Mouse (Mus musculus) naive thymus-derived CD4-positive, alpha-beta T cell, adult 2 months (primary cell): ENCODE measurements around the gene Rab2b.
"Not testable (repeated sequence)": the region's sequence is repeated elsewhere in the genome, so short reads cannot be mapped to it uniquely, and the experiment has no call there.

Source experiments
- DNase-seq: peaks from one replicate; pipeline ENCODE4 v3.0.0-alpha.2; 2011; ENCODE audit warnings: low read depth

Gene Rab2b

DNA sequence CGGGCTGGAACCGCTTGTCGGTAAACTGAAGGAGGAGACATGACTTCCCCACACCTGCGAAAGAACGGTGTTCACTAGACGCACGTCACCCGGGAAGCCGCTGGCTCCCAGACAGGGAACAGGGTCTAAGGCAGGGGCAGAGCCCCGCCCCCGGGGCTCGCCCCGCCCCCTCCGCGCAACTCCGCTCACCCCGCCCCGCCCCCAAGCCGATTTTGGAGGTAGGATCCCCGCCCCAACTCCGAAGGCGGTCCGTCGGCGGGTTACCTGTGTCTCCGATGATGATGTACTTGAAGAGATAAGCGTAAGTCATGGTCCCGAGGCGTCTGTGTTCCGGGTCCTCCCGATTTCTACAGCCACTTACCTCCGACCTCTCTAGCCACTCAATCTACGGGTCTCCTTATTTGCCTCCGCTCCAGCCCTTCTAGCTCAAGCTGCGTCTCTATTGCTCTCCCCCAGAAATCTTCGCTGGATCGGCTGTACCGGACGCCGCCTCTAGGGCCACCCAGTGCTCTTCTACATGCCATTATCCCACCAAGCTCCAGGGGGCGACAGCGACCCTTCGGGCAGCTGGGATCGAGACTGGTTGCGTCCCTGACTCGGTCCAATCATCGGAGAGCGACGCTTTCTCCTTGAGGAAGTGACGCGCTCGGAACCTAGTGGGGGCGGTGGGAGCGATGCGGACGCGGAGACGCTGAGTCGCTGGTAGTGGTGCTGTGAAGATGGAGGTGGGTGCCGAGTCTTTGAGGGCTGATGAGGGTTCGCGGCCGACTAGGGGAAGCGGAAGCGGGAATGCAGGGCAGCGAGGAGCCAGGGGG lies at the start of gene Rab2b, which contains the start of gene Tox4:
TSS of gene Rab2b (minus strand) at position 614 of the 815 bp plus-strand sequence.
TSS of gene Tox4 (plus strand) at position 215 of the 815 bp plus-strand sequence.
- DNase-seq, result peak; percentile 100

DNA sequence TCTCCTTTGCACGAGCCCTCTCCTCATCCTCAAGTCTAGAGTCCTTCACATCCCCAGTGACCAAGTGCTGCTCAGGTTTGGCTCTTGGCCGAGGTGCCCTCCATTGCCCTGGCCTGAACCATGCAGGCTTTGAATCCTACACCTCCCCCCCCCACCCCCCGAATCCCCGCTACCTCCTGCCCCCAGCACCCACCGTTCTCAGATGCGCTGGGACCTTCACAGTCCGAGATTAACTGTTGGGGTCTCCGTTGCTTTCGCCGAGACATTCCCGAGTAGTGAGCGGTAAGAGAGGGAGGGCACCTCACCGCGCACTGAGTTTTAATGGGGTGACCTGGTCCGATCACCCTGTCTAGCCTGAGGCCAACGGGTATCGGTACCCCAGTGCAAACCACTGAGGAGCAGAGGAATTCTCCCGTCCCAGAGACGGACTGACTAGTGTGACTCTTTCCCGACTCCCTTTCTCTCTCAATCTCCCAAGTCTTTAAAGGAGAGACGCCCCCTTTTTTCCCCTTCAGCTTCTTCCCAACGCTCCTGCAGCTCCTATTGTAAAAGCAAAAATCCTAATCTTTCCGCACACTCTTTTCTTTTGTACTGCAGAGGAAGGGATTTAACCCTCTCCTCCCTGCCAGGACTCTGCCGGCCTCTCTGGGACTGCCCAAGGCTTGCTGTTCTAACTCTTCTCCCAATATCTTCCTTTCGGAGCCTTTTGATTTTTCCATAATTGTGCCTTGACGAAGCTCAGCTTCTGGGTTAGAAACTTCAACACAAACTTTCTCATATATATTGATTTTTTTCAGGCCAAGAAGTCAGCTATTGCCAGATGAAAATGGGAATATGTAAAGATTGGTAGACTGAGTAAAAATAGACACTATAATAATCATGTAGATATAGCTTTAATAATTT lies 48.8 kb upstream of the Rab2b start, which contains the start of gene Sall2:
TSS of gene Sall2 (minus strand) at position 853 of the 903 bp plus-strand sequence.
- no peak for DNase-seq

DNA sequence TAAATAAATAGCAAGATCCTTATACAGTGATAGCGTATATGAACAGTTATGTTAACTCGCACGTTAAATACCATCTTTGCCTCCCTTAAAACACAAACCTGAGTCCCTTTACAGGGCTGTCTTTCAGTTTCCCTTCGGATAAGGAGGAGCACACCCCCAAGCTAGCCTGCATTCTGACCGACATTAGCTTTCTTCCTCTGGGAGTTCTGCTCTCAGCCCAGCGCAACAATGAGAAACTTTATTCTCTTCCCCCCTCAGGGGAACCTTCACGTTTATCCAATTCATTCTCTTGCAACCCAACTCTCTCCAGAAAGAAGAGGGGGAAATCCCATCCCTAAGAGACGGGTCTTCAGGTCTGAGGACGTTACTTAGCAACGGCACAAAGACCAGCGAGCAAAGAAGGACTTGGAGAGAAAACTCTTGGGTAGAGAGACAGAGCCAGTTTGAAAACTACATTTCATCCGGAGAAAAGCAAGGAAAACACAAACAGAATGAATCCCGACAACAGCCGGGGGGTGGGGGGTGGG lies 48.1 kb upstream of the Rab2b start:
- DNase-seq, result no peak

DNA sequence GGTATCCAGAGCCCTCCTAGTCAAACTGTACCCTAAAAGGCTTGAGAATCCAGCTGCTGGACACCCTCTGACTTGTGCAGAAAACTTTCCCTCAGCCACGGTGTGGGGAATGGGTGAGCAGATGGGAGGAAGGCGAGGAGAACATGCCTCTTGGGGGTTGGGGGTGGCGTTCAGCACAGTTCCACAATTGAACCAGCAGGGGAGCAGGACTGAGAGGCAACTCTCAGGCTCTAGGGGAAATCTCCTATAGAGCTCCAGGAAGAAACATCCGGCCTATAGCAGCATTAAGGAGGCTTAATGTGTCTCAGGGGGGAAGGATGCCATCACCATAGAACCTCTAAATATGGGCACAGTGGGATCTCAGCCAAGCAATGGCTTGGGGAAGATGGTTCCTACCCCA lies 46.5 kb upstream of the Rab2b start:
- no peak for DNase-seq

DNA sequence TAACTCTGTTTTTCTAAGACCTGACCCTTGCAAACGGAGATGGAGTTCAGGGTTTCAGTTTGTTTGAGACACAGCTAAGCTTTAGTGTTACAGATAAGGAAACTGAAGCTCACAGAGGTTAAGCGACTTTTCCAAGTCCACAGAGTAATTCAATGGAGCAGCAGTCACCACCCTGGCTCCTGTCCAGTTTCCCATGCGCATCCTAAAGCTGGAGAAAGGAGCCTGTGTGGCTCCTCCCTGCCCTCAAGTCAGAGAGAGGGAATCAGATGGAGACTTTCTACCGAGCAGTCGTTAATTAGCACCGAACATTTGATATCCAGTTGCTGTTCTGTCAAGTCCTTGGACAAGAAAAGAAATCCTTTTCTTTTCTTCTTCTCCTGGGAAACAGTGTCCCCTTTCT lies 40.0 kb upstream of the Rab2b start:
- no peak for DNase-seq

DNA sequence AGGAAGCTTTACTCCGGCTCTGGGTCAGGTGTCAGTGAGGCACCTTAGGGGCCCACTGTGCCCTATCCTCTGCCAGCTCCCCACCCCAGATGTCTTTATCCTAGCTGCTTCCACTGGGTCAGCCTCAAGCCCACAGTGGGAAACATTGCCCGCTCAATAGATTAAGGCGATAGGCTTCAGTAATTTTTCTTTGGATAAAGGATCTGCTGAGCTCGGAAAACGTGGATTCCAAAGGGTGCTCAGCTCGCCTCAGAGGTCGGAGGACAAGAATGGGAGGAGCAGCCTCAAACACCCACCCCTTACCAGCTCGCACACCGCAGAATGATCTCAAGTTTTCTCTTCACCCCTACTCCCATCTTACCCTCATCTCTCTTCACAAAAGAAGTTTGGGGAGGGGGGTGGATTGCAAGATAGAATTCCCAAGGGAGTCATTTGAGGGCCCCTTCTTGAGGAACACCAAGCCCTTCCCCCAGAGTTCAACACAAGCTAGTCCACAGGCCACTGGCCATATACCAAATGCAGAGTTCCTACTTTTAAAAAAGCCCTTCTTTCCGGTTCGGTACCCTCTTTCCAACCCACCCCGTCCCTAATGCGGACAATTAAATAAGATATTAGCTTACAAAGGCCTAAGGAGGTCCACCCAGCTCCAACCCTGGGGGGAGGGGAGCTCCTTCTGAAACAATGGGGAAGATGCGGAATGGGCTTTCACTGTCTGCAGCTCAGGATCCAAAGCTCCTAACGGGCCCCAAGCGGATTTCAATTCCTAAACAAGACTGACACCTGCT lies 37.3 kb upstream of the Rab2b start:
- DNase-seq, result peak; percentile 42

DNA sequence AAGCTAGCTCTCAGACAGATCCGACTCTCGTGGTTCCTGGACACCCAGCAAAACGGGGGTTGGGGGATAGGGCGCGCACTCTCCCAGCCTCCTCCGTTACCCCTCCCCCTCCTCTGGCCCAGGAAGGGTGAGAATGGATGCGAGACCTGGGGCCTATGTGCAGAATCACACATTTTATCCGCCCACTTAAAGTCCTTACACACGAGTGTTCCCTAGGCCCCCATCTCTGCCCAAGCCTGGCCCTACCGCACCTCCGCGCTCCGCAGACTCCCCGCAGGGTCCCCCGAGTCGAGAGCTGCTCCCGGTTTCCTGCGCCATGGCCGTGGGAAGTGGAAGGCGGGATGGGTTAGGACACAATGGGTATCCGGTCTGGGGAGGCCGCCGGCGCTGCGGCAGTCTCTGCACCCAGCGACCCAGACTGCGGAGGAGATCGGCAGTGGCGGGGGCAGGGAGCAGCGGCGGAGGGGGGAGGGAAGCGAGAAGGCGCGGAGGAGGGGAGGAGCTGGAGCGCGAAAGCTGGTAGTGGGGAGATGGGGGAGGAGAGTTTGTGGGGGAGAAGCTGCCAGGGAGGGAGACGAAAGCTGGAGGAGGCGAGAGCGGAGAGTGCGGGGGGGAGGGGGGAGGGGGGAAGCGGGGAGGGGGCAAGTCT lies 36.6 kb upstream of the Rab2b start:
- DNase-seq, result peak; percentile 70

DNA sequence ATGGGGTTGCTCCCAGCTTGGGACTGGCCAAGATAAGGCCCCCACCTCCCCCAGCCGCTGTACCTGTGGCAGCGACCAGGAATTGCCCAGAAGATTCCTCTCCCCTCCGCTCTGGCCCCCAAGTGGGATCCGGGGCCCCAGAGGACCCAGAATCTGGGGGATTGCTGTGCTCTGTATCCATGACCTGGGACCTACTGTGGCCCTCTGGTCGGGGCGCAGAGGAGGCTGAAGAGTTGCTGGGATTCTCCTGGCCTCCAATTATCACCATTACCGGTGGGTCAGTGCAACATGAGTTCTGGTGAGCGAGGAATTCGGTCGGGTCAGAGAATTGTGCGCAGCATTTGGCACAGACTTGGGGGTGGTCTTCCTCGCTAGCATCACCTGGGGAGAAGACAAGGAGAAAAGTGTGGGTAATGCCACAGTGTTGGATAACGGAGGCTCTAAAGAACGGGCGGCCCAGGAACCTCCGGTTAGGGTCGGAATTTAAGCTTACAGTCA lies 36.0 kb upstream of the Rab2b start:
- no peak for DNase-seq

DNA sequence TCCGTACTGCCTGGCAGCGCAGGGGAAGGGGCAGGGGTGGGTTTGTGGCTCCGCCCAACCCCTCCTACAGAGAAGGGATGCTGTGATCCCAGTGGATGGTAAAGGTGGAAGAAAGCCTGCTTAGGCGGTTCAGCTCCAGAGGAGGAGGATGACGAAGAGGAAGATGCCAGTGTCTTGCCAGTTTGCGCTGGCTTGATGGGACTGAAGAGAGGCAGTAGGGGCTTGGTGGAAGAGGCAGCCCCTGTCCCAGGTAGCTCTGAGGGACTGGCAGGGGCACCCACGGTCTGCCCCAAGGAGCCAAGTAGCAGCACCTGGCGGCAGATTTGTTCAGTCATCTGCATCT lies 35.4 kb upstream of the Rab2b start:
- DNase-seq, result no peak

DNA sequence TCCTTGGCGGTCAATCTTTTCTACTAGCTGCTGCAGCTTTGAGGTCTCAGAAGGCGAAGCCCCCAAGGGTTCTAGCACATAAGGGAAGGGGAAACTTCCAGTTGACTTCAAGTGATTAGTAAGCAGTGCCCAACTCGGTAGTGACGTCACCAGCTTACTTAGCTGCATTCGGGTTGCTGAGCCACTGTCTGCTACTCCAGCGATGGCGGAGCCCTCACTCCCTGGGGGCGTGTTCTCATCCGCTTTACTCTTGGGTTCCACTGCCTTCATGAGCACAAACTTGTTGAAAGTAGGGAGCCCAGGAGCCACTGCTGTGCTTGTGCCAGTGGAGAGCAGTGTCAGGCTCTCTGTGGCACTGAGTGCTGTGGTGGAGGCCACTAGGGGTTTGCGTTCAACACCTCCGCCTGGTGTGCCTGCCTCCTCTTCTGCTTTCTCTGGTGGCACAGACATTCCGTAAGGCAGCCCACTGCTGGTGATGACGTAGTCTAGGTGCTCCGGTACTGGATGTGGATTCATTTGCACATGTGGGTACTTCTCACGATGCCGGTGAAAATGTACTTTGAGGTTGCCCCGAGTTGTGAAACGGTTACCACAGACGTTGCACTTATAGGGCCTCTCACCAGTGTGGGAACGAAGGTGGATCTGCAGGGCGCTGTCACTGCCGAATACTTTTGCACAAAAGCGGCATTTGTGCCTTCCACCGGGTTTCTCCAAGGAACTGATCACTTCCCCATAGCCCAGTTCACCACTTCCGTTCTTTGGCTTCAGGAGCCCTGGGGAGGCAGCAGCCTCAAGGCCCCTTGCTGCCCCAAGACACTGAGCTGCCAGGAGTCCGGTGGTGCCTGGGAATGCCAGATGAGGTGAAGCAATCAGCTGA lies 34.8 kb upstream of the Rab2b start:
- no peak for DNase-seq

DNA sequence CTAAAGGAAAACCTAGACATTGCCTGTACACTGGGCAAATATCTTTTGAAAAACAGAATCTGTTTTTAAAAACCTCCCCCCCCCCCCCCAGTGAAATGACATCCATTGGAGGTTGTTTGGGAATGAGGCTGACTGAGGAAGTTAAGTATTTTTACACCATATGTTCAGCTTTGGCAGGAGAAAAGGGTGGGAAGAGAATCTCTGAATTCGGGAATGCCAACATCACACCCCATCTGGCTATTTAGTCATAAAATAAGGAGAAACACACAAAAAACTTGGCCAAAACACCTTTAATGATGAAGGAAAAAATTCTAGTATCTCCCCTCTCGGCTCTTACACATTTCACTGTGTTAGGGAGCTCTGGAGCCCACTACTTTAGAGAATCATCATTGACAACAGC lies 31.6 kb upstream of the Rab2b start:
- no peak for DNase-seq

DNA sequence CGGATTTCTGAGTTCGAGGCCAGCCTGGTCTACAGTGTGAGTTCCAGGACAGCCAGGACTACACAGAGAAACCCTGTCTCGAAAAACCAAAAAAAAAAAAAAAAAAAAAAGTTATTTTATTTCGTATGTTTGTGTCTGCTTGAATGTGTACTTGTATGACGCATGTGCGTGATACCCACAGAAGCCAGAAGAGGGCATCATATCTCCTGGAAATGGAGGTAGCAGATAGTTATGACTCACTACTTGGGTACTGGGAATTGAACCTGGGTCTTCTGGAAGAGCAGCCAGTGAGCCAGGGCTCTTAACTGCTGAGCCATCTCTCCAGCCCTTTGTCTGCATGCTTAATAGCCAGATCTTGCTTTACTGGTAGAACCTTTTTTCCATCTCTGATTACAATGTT lies 31.0 kb upstream of the Rab2b start:
- DNase-seq, result peak; percentile 41

DNA sequence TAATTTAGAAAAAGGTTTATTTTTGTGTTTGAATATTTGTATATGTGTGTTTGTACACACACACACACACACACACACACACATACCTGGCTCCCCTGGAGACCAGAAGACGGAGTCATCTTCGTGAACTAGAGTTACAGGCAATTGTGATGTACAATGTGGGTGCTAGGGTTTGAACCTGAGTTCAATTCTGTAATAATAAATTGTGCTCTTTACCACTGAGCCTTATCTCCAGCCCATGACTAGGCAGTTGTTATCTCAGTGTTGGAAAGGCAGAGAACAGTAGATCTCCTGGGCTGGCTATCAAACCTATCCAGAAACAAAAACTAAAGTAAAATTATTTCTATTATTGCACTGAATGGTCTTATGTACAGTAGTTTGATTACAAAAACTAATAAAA lies 26.8 kb upstream of the Rab2b start:
- no peak for DNase-seq

DNA sequence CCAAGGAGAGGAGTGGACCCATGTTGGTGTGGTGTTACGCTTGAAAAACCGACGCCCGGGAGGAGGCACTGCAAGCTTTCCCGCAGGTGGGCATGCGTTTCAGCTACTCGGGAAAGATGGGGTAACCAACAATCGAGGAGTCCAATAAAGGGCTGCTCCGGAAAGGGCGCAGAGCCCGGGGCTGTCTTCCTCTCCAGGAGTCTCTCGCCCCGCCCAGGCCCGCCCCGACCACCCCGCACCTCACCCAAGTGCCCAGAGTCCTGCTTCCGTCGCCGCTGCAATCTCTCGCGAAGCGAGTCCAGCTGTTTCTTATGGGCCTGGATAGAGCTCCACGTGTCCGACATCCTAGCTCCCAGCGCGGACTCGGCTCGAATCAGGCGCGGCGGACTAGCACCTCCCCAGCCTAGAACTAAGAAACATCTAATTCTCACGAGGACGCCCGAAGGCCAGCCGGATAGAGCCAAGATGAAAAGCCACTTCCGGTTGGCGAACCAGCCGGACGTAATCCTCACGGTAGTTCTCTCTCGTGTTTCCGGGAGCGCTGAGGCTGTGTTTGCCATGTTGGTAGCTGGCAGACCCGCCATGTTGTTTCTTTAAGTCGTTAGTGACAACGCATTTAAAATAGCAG lies 25.4 kb upstream of the Rab2b start, which contains the start of gene Mettl3:
TSS of gene Mettl3 (minus strand) at position 485 of the 628 bp plus-strand sequence.
- peak; percentile 93 for DNase-seq

DNA sequence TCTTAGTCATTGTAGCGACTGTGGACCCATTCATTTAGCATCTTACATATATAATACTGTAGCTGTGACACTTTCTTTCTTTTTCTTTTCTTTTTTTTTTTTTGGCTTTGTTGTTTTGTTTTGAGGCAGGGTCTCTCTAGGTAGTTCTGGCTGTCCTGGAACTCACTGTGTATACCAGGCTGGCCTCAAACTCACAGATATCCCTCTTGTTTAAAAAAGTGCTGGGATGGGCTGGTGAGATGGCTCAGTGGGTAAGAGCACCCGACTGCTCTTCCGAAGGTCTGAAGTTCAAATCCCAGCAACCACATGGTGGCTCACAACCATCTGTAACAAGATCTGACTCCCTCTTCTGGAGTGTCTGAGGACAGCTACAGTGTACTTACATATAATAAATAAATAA lies 24.2 kb upstream of the Rab2b start:
- not testable (repeated sequence) for DNase-seq

DNA sequence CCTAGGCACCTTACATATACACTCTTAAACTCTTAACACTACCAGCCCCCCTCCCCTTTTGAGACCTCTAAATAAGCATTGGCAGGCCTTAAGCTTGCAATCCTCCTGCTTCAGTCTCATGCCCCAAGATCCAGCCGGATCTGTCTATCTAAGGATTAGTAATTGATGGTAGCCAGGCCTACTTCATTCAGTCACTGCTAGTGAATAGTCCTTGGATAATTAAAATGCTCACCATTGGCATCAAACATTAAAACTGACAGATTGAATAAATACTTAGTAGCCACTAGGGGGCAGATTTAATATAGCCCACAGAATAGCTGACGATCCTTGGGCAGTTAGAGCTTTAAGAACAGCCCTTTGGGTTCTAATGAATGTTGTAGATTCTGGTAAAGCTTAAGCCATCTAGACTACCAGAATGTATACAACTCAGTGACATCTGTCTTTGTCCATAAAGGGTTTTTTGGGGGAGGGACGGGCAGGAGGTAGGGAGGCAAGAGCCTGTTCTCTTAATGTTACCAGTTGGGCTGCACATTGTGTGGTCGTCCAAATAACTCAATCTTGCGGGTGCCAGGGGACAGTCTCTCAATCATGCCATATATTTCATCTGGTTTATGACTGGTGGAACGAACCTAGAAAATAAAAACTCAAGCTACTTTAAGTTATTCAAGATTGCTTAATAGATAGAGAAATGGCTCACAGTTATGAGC lies 16.4 kb upstream of the Rab2b start:
- DNase-seq, result peak; percentile 60

DNA sequence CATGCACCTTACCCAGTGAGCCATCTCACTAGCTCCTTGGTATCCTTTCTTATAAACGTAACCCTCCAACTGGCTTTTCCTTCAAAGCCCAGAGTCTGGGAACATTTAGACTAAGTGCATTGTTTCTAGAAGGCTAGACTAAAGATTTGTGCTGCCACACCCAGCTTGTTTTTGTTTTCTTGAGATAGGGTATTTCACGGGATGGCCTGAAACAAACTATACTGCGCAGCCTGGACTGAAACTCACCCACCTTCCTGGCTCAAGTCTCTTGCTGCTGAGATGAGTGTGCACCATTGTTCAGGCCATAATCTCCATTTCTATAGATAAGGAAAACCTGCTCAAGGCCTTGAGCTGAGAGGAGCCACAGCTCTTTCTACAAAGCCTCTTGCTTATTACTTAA lies 4.8 kb upstream of the Rab2b start:
- DNase-seq, result no peak

DNA sequence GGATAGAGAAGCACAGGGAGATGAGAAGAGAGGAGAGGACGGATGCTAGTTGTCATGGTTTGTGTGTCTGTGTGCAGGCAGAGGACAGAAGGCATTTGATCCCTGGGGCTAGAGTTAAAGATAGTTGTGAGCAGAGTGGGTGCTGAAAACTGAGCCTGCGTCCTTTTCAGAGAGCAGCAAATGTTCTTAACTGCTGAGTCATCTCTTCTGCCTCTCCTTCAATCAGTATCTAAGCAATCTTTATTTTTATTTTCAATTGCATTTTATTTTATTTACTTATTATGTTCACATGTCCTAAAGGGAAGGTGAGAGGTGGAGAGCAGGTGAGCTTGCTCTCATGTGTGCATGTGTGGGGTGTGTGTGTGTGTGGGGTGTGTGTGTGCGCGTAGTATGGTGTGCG lies 4.3 kb upstream of the Rab2b start:
- no peak for DNase-seq

DNA sequence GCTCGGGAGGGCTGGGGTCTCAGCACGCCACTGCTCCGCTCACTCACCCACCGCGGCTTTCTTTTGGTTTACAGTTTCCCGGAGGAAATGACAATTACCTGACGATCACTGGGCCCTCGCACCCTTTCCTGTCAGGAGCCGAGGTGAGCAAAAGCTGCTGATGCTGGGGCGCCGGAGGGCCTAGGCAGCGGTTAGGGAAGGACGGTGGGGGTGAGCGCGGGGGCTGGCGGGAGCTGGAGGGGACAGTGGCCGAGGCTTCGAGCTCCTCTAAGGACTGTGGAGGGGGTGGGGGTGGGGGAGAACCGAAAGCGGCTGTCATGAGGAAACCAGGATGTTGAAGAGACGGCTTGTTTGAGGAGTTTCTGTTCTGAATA lies 389 bp upstream of the Rab2b start:
- no peak for DNase-seq
